ENCODE assay signal across 8 mouse cellular contexts in the genomic region with DNA sequence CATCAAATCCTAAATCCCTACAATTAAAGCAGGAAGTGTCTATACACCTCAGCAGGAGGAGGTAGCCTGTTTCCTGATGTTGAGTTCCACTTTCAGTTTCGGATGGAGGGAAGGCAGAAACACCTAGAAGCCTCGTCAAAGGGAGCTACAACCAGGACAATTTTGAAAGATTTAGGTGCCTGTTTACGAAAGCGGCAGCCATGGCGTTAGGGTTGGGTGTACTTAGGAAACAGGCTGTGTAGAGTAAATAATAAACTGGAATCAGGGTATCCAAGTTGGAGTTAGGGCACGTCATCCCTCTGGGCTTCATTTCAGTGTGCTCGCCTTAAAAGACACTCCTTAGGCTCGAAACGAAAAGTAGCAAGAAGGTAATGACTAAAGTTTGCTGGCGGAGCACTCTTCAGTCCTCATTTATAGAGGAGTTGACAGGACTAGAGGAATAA. TPM values are rescaled to one million over a fixed set of nuclear protein-coding genes. Genes with fewer than 3 reads are reported as not detected.
DNase-seq lines count a peak whose midpoint lies in the region; ATAC-seq lines count a peak whose summit lies in the region.

No protein-coding gene starts in this region.

- peaks cover 26% of the 10 kb centered on the region for H3K36me3 ChIP-seq in kidney, embryonic 16.5 days (ENCODE audit: insufficient read depth, low read length)
- H3K36me3 ChIP-seq in stomach, embryonic 16.5 days (ENCODE audit: control insufficient read depth, insufficient read depth, low read length) = peaks cover 20% of the 10 kb centered on the region

- peak overlapping the region; percentile 94 for H3K27ac ChIP-seq in kidney, embryonic 16.5 days (ENCODE audit: low read length)
- H3K27ac ChIP-seq in stomach, embryonic 16.5 days (ENCODE audit: low read length) = peak overlapping the region; percentile 94

- H3K27me3 ChIP-seq in kidney, embryonic 16.5 days (ENCODE audit: insufficient read depth, low read length) = no peaks in the 10 kb centered on the region
- no peaks in the 10 kb centered on the region for H3K27me3 ChIP-seq in stomach, embryonic 16.5 days (ENCODE audit: control insufficient read depth, insufficient read depth, low read length)

- 0 out of 2 replicates have a peak, but pooled peaks have one; percentile 14 for ATAC-seq in kidney, embryonic 16.5 days (ENCODE audit: low FRiP score, low TSS enrichment)
- ATAC-seq in megakaryocyte, adult 5-6 weeks (ENCODE audit: poor library complexity, severe bottlenecking) = peak; percentile 75
- peak; percentile 23; the same call in 1 of the 2 replicates for ATAC-seq in stomach, embryonic 16.5 days (ENCODE audit: insufficient read depth, low FRiP score)

- peak overlapping the region; percentile 91 for H3K9ac ChIP-seq in kidney, embryonic 16.5 days (replicated peaks; ENCODE audit: low read length)
- H3K9ac ChIP-seq in stomach, embryonic 16.5 days (ENCODE audit: low read length) = peak overlapping the region; percentile 81

- peaks cover 10% of the 10 kb centered on the region; the same call in 1 of the 2 replicates for H3K4me1 ChIP-seq in kidney, embryonic 16.5 days (ENCODE audit: insufficient read depth, low read length)
- peaks cover 7% of the 10 kb centered on the region for H3K4me1 ChIP-seq in stomach, embryonic 16.5 days (ENCODE audit: control insufficient read depth, insufficient read depth, low read length)

- H3K4me3 ChIP-seq in kidney, embryonic 16.5 days (ENCODE audit: low read length) = peak overlapping the region; percentile 90
- H3K4me3 ChIP-seq in stomach, embryonic 16.5 days (replicated peaks; ENCODE audit: low read length) = peak overlapping the region; percentile 74

- peak; percentile 6 for DNase-seq in cerebellum, adult 9-11 months
- DNase-seq in cerebellum, postnatal 36 days = no peak
- peak; percentile 39 for DNase-seq in adipocyte (ENCODE audit: low spot score)
- DNase-seq in heart, adult 8-10 months (ENCODE audit: low spot score) = peak; percentile 16
- DNase-seq in right cerebral cortex, postnatal 14 days = no peak

- no peaks in the 10 kb centered on the region for H3K9me3 ChIP-seq in kidney, embryonic 16.5 days (ENCODE audit: low read length)
- no peaks in the 10 kb centered on the region for H3K9me3 ChIP-seq in stomach, embryonic 16.5 days (replicated peaks; ENCODE audit: control insufficient read depth, low read length)

- peak overlapping the region; percentile 89 for H3K4me2 ChIP-seq in kidney, embryonic 16.5 days (replicated peaks; ENCODE audit: low read depth, low read length)
- H3K4me2 ChIP-seq in stomach, embryonic 16.5 days (ENCODE audit: low read depth, low read length) = peak overlapping the region; percentile 70

- WGBS in kidney, embryonic 16.5 days = 1% methylated on average over 10 of the region's 10 CpGs
- WGBS in stomach, embryonic 16.5 days = under 1% methylated on average over 10 of the region's 10 CpGs

RNA-seq across cellular contexts. Expression of gene Tbrg1, which starts 0.7 kb away (rescaled TPM):
- 10 to 100 TPM; 29.8 to 35.8 (median 34.0) TPM for total RNA-seq in heart, adult 8-10 months (2022)
- 146 and 147 TPM in 2 replicates for polyA plus RNA-seq in kidney, embryonic 16.5 days (2015; fragmentation: Nextera tagmentation; extraction: Ambion mirVana)
- total RNA-seq in megakaryocyte, adult 5-6 weeks (2015) = 10.7 and 14.9 TPM in 2 replicates
- total RNA-seq in megakaryocyte, adult 5-6 weeks (2017) = 12.8 and 18.6 TPM in 2 replicates
- 154 and 162 TPM in 2 replicates for polyA plus RNA-seq in stomach, embryonic 16.5 days (2015; fragmentation: Nextera tagmentation; extraction: Ambion mirVana)

RNA-seq across cellular contexts. Expression of gene Panx3, which starts 12.6 kb away (rescaled TPM):
- total RNA-seq in heart, adult 8-10 months (2022) = not detected
- 0.06 TPM in 1 of 2 replicates, not detected in the other for polyA plus RNA-seq in kidney, embryonic 16.5 days (2015; fragmentation: Nextera tagmentation; extraction: Ambion mirVana)
- total RNA-seq in megakaryocyte, adult 5-6 weeks (2015) = not detected in 2 replicates
- not detected in 2 replicates for total RNA-seq in megakaryocyte, adult 5-6 weeks (2017)
- not detected in 2 replicates for polyA plus RNA-seq in stomach, embryonic 16.5 days (2015; fragmentation: Nextera tagmentation; extraction: Ambion mirVana)

RNA-seq across cellular contexts. Expression of gene Spa17, which starts 42.9 kb away (rescaled TPM):
- 1 to 10 TPM; 2.7 to 3.6 (median 2.9) TPM for total RNA-seq in heart, adult 8-10 months (2022)
- polyA plus RNA-seq in kidney, embryonic 16.5 days (2015; fragmentation: Nextera tagmentation; extraction: Ambion mirVana) = 6.1 and 6.6 TPM in 2 replicates
- total RNA-seq in megakaryocyte, adult 5-6 weeks (2015) = 2.3 and 2.7 TPM in 2 replicates
- total RNA-seq in megakaryocyte, adult 5-6 weeks (2017) = 3.6 TPM in 1 of 2 replicates, not detected in the other
- polyA plus RNA-seq in stomach, embryonic 16.5 days (2015; fragmentation: Nextera tagmentation; extraction: Ambion mirVana) = 4.7 and 5.7 TPM in 2 replicates

RNA-seq across cellular contexts. Expression of gene Olfr160, which starts 59.6 kb away (rescaled TPM):
- not detected for total RNA-seq in heart, adult 8-10 months (2022)
- polyA plus RNA-seq in kidney, embryonic 16.5 days (2015; fragmentation: Nextera tagmentation; extraction: Ambion mirVana) = not detected in 2 replicates
- total RNA-seq in megakaryocyte, adult 5-6 weeks (2015) = not detected in 2 replicates
- not detected in 2 replicates for total RNA-seq in megakaryocyte, adult 5-6 weeks (2017)
- not detected in 2 replicates for polyA plus RNA-seq in stomach, embryonic 16.5 days (2015; fragmentation: Nextera tagmentation; extraction: Ambion mirVana)

Comparison
In these comparisons a context has a peak if more than half of its experiments do, and no peak if none do; other contexts are left out.
1. DNase-seq: peak in cerebellum, adult 9-11 months (single experiment), adipocyte (single experiment) and heart, adult 8-10 months (single experiment); none in cerebellum, postnatal 36 days (0 of 2) and right cerebral cortex, postnatal 14 days (single experiment).
2. ATAC-seq: peak in every context shown above with its lines; median percentile 75 in megakaryocyte, adult 5-6 weeks; 23 in stomach, embryonic 16.5 days; 14 in kidney, embryonic 16.5 days.